Mouse (Mus musculus) myocyte (in vitro differentiated cells): ENCODE data around the gene 3110040N11Rik. TPM values are rescaled to one million over a fixed set of nuclear protein-coding genes. Genes with fewer than 3 reads are reported as not detected.

Source experiments
- H3K27me3 ChIP-seq: one replicate; pipeline ENCODE4 v1.6.1; 2011; ENCODE audit not compliant: control insufficient read depth, insufficient read depth, insufficient read length
- H3K36me3 ChIP-seq: one replicate; pipeline ENCODE4 v1.6.1; 2011; ENCODE audit not compliant: control insufficient read depth, insufficient read depth
- H3K4me2 ChIP-seq: one replicate; pipeline ENCODE4 v1.6.1; 2011; ENCODE audit warnings: low read depth, control low read depth
- H3K4me3 ChIP-seq: one replicate; pipeline ENCODE4 v1.5.1; 2011; ENCODE audit warnings: mild to moderate bottlenecking, control low read depth, moderate library complexity
- H3K79me2 ChIP-seq: one replicate; pipeline ENCODE4 v1.6.1; 2011; ENCODE audit not compliant: control insufficient read depth, insufficient read depth
- H3ac ChIP-seq: one replicate; pipeline ENCODE4 v1.6.1; 2011; ENCODE audit not compliant: control insufficient read depth, insufficient read length
- CEBPB ChIP-seq: IDR thresholded peaks from 2 replicates; pipeline ENCODE4 v1.6.1; 2011; ENCODE audit warnings: mild to moderate bottlenecking, moderate library complexity; ENCODE audit not compliant: poor library complexity, insufficient read depth, severe bottlenecking
- E2F4 ChIP-seq: IDR thresholded peaks from one replicate; pipeline ENCODE4 v1.6.1; 2011; ENCODE audit warnings: mild to moderate bottlenecking, control low read depth, moderate library complexity; ENCODE audit not compliant: insufficient read depth
- MAX ChIP-seq: IDR thresholded peaks from one replicate; pipeline ENCODE4 v1.6.1; 2011; ENCODE audit warnings: low read depth, mild to moderate bottlenecking, control low read depth
- MYOD1 ChIP-seq, 3 experiments: IDR thresholded peaks; one replicate each; pipeline ENCODE4 v1.6.1; 2011; ENCODE audit warnings: control low read depth in 2 of 3, low read depth in 2 of 3, mild to moderate bottlenecking in 2 of 3, moderate library complexity in 1 of 3; ENCODE audit not compliant: insufficient read length in 2 of 3, control insufficient read depth in 1 of 3
- MYOG ChIP-seq, 3 experiments: IDR thresholded peaks; one replicate each; pipeline ENCODE4 v1.6.1; 2011; ENCODE audit warnings: control low read depth in 2 of 3, low read depth in 2 of 3, mild to moderate bottlenecking in 2 of 3; ENCODE audit not compliant: insufficient read length in 2 of 3, control insufficient read depth in 1 of 3, insufficient read depth in 1 of 3
- POLR2A ChIP-seq: IDR thresholded peaks from one replicate; pipeline ENCODE4 v1.6.1; 2011; ENCODE audit warnings: low read depth, mild to moderate bottlenecking, control low read depth, moderate library complexity; ENCODE audit not compliant: insufficient read length
- POLR2AphosphoS2 ChIP-seq: IDR thresholded peaks from one replicate; pipeline ENCODE4 v1.6.1; 2011; ENCODE audit warnings: low read depth, control low read depth; ENCODE audit not compliant: insufficient read length
- REST ChIP-seq: IDR thresholded peaks from one replicate; pipeline ENCODE4 v1.6.1; 2011; ENCODE audit warnings: mild to moderate bottlenecking, control low read depth, moderate library complexity; ENCODE audit not compliant: insufficient read depth, insufficient read length
- SRF ChIP-seq: IDR thresholded peaks from one replicate; pipeline ENCODE4 v1.6.1; 2011; ENCODE audit warnings: low read depth; ENCODE audit not compliant: control insufficient read depth, insufficient read length
- TCF12 ChIP-seq: IDR thresholded peaks from one replicate; pipeline ENCODE4 v1.6.1; 2011; ENCODE audit warnings: mild to moderate bottlenecking, control low read depth; ENCODE audit not compliant: poor library complexity, insufficient read depth, severe bottlenecking
- TCF3 ChIP-seq: IDR thresholded peaks from one replicate; pipeline ENCODE4 v1.6.1; 2011; ENCODE audit warnings: low read depth, control low read depth; ENCODE audit not compliant: insufficient read length
- USF1 ChIP-seq: IDR thresholded peaks from one replicate; pipeline ENCODE4 v1.6.1; 2011; ENCODE audit warnings: low read depth, mild to moderate bottlenecking, control low read depth, moderate library complexity
- polyA plus RNA-seq: library from polyadenylated mRNA; unstranded; fragments of >200 nt; fragmentation: generic; extraction: Trizol; gene quantifications from one replicate; pipeline ENCODE4 v1.2.1, GENCODE M21; 2012; ENCODE audit warnings: missing spikeins

Gene 3110040N11Rik
- polyA plus RNA-seq, 1 experiment = 28.6 TPM

GRCm38 (mm10) chr7:81788536-81788935, 742 bp downstream of the 3110040N11Rik start:
- H3K4me3 ChIP-seq = peak overlapping the region; percentile 68

GRCm38 (mm10) chr7:81777667-81778218, 11.5 kb downstream of the 3110040N11Rik start:
- no peak for TF ChIP-seq TCF3

More at GRCm38 (mm10) chr7:81788536-81788935, 742 bp downstream of the 3110040N11Rik start:
- TF ChIP-seq USF1 (no peak), POLR2A (no peak), MYOG (IDR thresholded peaks at IDR 0.05; ENCODE audit: control insufficient read depth in 1 of 3, insufficient read depth in 1 of 3, insufficient read length in 2 of 3, low read depth in 2 of 3) (no peak), E2F4 (no peak), TCF3 (no peak), REST (no peak), CEBPB (no peak), MYOD1 (IDR thresholded peaks at IDR 0.05; ENCODE audit: control insufficient read depth in 1 of 3, insufficient read length in 2 of 3, low read depth in 2 of 3) (no peak), POLR2AphosphoS2 (no peak), SRF (no peak), MAX (no peak), TCF12 (no peak)
- peak overlapping the region; percentile 78 for H3ac ChIP-seq
- peaks cover 10% of the 10 kb centered on the region for H3K36me3 ChIP-seq
- H3K79me2 ChIP-seq = no peaks in the 10 kb centered on the region
- H3K4me2 ChIP-seq = peak overlapping the region; percentile 77
- H3K27me3 ChIP-seq = no peaks in the 10 kb centered on the region

DNA sequence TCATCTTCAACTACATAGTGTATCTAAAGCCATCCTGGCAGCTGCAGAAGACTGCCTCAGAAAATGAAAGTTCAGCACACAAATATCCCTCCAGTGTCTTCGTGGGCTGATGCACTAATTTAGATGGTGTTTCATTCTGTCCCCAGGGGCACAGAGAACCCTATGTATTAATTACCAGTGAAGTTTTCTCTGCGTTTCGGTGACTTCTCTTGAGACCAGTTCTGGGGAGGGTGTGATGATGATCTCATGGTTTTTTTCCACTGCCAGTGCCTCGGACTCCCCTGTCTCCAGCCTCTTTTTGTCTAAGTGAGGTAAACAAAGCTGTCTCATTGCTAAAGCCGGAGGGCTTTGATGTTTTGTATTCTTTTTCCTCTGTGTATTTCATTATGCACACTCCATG, 14.0 kb downstream of the 3110040N11Rik start:
- Histone ChIP-seq H3K4me3 (no peak overlapping the region), H3K4me2 (no peak overlapping the region), H3K79me2 (peaks cover 11% of the 10 kb centered on the region), H3ac (no peak overlapping the region), H3K36me3 (no peaks in the 10 kb centered on the region), H3K27me3 (no peaks in the 10 kb centered on the region)
- TF ChIP-seq TCF3 = no peak
- no peak for TF ChIP-seq POLR2AphosphoS2
- TF ChIP-seq CEBPB = no peak
- TF ChIP-seq MAX = no peak
- TF ChIP-seq POLR2A = no peak
- TF ChIP-seq MYOD1 (IDR thresholded peaks at IDR 0.05; ENCODE audit: control insufficient read depth in 1 of 3, insufficient read length in 2 of 3, low read depth in 2 of 3) = no peak
- TF ChIP-seq SRF = no peak
- TF ChIP-seq REST = no peak
- no peak for TF ChIP-seq TCF12
- TF ChIP-seq USF1 = no peak

More at GRCm38 (mm10) chr7:81777667-81778218, 11.5 kb downstream of the 3110040N11Rik start:
- Histone ChIP-seq H3ac (no peak overlapping the region), H3K4me3 (no peak overlapping the region), H3K4me2 (no peak overlapping the region), H3K79me2 (no peaks in the 10 kb centered on the region), H3K36me3 (peaks cover 8% of the 10 kb centered on the region), H3K27me3 (no peaks in the 10 kb centered on the region)

- Histone ChIP-seq H3K36me3 (peaks cover 5% of the 10 kb centered on the region), H3K79me2 (peaks cover 11% of the 10 kb centered on the region), H3K4me2 (no peak overlapping the region), H3K4me3 (no peak overlapping the region), H3K27me3 (no peaks in the 10 kb centered on the region), H3ac (no peak overlapping the region)
- TF ChIP-seq POLR2A = no peak
- TF ChIP-seq REST = no peak
- TF ChIP-seq TCF3 = no peak
These were observed 16.3 kb downstream of the 3110040N11Rik start for GRCm38 (mm10) chr7:81772786-81773539.

GRCm38 (mm10) chr7:81763110-81763845, 26.0 kb downstream of the 3110040N11Rik start:
- H3K4me2 ChIP-seq = peak overlapping the region; percentile 65
- peak overlapping the region; percentile 21 for H3ac ChIP-seq
- H3K36me3 ChIP-seq = no peaks in the 10 kb centered on the region
- TF ChIP-seq MYOG (IDR thresholded peaks at IDR 0.05; ENCODE audit: control insufficient read depth in 1 of 3, insufficient read depth in 1 of 3, insufficient read length in 2 of 3, low read depth in 2 of 3) (no peak), POLR2A (no peak), USF1 (no peak), TCF12 (no peak), TCF3 (no peak), MYOD1 (IDR thresholded peaks at IDR 0.05; ENCODE audit: control insufficient read depth in 1 of 3, insufficient read length in 2 of 3, low read depth in 2 of 3) (no peak), REST (no peak), MAX (no peak), POLR2AphosphoS2 (no peak), CEBPB (no peak), SRF (no peak), E2F4 (no peak)
- peaks cover 47% of the 10 kb centered on the region for H3K79me2 ChIP-seq
- no peaks in the 10 kb centered on the region for H3K27me3 ChIP-seq
- H3K4me3 ChIP-seq = peak overlapping the region; percentile 82
